28 mouse cellular contexts compared by ENCODE assay signal in the genomic region with DNA sequence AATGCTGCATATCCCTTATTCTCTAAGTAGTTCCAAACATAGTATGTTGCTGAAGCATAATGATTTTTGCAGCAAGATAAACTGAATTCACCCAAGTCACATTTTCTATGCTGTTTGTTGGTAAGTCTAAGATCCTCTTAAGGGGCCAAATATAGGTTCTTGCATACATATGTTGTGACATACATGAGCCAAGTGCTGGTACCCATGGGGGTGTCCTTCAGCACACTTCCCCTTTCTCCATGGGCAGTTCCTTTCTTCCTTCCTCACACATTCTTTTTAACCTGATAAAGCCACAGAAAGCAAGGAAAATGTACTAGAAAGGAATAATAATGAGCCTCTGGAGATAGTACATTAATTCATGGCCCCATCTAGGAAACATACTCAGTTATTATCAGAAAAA. TPM values are rescaled to one million over a fixed set of nuclear protein-coding genes. Genes with fewer than 3 reads are reported as not detected.
"Had no signal": no experiment of that assay in that cellular context is flagged by ENCODE, and none has a peak within 500 bp of the region (broad histone marks: within the 10 kb centered on the region; RNA-seq: fewer than 3 reads in every experiment).

No protein-coding gene starts in this region.

- H3K27me3 ChIP-seq: lung, embryonic 15.5 days; megakaryocyte, embryonic 14.5 days; midbrain, embryonic 13.5 days; neural tube, embryonic 12.5 days; neural tube, embryonic 15.5 days; stomach, embryonic 15.5 days had no signal

- H3K4me3 ChIP-seq: left cerebral cortex, adult 2 months; lung, embryonic 15.5 days; megakaryocyte, embryonic 14.5 days; midbrain, embryonic 10.5 days; midbrain, embryonic 13.5 days; neural tube, embryonic 12.5 days; neural tube, embryonic 15.5 days; stomach, embryonic 15.5 days had no signal

- ATAC-seq: intestine, embryonic 16.5 days; midbrain, embryonic 13.5 days had no signal

- H3K4me2 ChIP-seq: lung, embryonic 15.5 days; midbrain, embryonic 13.5 days; neural tube, embryonic 12.5 days; neural tube, embryonic 15.5 days; stomach, embryonic 15.5 days had no signal

- H3K36me3 ChIP-seq: lung, embryonic 15.5 days; midbrain, embryonic 10.5 days; midbrain, embryonic 13.5 days; neural tube, embryonic 12.5 days; neural tube, embryonic 15.5 days; stomach, embryonic 15.5 days had no signal

- H3K9me3 ChIP-seq: lung, embryonic 15.5 days; megakaryocyte, embryonic 14.5 days; midbrain, embryonic 10.5 days; midbrain, embryonic 13.5 days; neural tube, embryonic 12.5 days; neural tube, embryonic 15.5 days; stomach, embryonic 15.5 days had no signal

- H3K4me1 ChIP-seq: lung, embryonic 15.5 days; midbrain, embryonic 10.5 days; midbrain, embryonic 13.5 days; neural tube, embryonic 12.5 days; neural tube, embryonic 15.5 days; stomach, embryonic 15.5 days had no signal

- H3K27ac ChIP-seq: left cerebral cortex, adult 2 months; liver, embryonic 14.5 days; lung, embryonic 15.5 days; midbrain, embryonic 10.5 days; midbrain, embryonic 13.5 days; neural tube, embryonic 12.5 days; neural tube, embryonic 15.5 days; stomach, embryonic 15.5 days had no signal

- DNase-seq: kidney, adult 18-20 months; kidney, adult 9 months; kidney, postnatal 14 days; layer of hippocampus, postnatal 36 days; lung, adult 18-20 months; lung, postnatal 14 days; retina, postnatal 1 day; right cerebral cortex, postnatal 25 days; spleen, adult 18-20 months; thymus, postnatal 25 days had no signal

- H3K9ac ChIP-seq: liver, embryonic 14.5 days; lung, embryonic 15.5 days; midbrain, embryonic 13.5 days; neural tube, embryonic 12.5 days; neural tube, embryonic 15.5 days; stomach, embryonic 15.5 days had no signal

RNA-seq across cellular contexts. Expression of a gene that starts 2.9 kb away (rescaled TPM):
- total RNA-seq: layer of hippocampus, adult 8-10 months; layer of hippocampus, postnatal 10 days; layer of hippocampus, postnatal 36 days; left cerebral cortex, adult 2 months; left cerebral cortex, postnatal 10 days; left cerebral cortex, postnatal 36 days; liver, adult 2 months had no signal
- polyA plus RNA-seq: kidney, embryonic 16.5 days; limb, embryonic 11.5 days; liver, adult 2 months; liver, embryonic 14.5 days; lung, embryonic 15.5 days; midbrain, embryonic 10.5 days; midbrain, embryonic 13.5 days; midbrain, postnatal 0 days; neural tube, embryonic 12.5 days; neural tube, embryonic 15.5 days had no signal
